Mouse (Mus musculus) kidney, adult 8-10 months (tissue): ENCODE data around the gene Senp5.

Source experiments
- DNase-seq, 2 experiments: peaks; one replicate each; pipeline ENCODE4 v3.0.0; 2022

Gene Senp5

DNA sequence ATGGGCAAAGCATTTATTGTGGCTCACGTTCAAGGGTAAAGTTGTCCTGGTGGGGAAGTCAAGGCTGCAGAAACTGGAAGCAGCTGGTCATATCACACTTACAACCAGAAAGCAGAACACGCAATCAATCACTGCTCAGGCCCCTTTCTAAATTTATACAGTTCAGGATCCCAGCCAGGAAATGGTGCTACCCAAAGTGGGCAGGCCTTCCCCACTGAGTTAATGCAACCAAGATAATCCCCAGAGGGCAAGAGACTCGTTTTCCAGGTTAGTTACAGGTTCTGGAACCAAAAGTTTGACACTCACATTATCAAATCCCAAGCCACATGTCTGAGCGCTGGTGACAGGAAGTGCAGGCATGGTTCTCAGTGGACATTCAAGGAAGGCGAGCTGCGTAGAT is 64.2 kb downstream of the Senp5 start:
- DNase-seq: no peak

DNA sequence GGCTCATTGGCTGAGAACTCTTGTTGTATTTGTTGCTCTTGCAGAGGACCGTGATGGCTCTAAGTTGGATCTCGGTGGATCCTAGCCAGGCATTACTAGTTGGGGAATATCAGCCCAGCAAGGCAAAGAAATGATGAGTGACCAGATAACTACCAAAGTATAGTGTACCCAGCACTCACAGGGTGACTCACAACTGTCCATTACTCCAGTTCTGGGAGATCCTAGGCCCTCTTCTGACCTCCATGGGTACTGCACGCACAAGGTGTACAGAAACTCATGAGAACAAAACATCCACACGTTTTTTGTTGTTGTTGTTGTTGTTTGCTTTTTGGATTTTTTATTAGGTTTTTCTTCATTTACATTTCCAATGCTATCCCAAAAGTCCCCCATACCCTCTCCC is 66.5 kb downstream of the Senp5 start:
- DNase-seq: no peak

DNA sequence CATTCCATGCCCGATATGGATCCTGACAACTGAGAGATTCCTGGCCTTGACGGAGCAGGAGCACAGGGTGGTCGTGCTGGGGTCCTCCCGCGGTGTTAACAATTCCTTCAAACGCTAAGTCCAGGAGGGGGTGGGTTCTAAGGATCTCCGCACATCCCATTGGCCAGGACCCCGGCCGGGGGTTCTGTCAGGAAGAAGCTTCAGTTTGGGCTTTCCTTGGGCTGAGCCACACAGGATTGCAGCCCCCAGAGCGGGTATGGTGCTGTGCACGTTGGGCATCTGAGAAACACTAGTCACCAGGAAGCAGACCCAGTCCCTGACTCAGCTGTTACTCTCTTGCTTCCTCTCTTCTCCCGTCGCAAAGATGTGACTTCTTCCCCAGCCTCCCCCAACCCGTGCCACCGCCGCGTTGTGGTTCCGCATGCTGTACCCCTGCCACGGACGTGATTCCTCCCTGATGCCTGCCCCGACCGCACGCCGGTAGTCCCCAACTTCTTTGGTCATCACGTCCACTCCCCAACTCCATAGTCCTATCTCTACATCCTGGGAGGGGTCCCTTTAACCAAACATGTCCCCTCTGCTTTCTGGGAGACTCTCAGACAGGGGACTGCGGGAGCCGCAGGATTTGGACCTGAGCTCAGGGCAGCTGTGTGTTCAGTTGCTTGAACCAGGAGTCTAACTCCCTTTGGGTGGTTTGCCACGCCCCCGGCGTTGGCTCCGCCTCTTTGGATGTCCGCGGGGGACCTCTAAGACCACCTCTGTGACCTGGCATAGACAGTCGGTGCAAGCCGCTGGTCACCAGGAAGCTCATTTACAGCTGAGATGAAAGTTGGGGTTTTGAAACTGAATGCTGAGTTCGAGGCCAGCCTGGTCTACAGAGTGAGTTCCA is 67.8 kb downstream of the Senp5 start:
- no peak for DNase-seq

DNA sequence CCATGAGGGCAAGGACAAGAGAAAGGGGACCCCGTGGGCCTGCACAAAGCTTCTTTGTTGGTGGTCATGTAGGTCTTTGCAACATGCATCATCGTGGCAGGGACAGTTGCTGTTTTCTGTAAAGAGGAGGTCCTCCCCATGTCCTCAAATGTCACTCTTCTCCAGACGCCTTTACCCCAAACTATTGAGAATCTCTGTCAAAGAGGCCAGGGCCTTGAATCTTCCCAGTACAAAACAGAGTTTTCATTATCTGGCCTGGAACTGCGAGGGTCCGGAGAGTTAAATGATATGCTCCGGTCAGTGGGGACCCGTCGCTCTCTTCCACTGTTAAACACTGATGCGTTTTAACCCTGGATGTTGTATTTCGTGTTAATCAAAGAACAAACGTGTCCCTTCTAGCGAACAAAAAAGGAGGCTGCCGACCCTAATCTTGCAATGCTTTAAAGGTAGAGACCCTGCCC is 68.5 kb downstream of the Senp5 start:
- DNase-seq: no peak

DNA sequence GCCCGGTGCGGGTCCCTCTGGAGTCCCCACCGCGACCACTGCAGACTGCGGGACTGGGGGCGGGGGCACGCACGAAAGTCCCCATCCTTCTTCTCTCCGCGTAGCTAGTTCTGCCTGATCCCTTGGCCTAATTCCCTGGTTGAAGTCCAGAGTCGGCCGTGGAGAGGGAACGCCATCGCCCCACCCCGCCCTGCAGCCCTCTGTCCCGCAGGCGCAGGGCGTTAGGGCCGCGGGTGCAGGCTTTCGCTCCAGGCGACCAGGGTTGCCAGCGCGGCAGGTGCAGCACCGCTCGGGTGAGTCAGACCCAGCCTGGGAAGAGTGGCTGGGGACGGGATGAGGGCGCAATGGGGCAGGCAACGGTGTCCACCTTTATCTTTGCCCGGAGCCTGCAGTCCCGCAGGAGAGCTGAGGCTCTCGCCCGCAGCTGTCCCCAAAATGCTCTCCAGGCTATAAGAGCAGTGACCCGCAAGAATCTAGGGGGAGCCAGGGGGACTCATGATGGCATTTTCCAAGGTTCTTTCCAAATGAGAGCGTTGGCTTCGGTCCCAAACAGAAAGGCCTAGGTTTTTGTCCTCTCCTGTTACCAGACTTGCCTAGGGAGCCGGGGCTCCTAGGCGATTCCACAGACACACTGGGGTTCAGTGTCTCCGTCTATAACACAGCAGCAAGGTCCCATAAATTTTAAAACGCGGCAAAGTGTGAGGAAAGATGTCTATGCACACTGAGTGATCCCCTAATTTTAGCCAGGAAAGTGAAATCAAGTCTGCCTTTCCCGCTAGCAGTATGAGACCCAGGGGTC is 69.1 kb downstream of the Senp5 start, which contains the start of gene Pigz:
TSS of gene Pigz (plus strand) at position 101 of the 799 bp plus-strand sequence.
- peak in 1 of 2 experiments; percentile 38 for DNase-seq

DNA sequence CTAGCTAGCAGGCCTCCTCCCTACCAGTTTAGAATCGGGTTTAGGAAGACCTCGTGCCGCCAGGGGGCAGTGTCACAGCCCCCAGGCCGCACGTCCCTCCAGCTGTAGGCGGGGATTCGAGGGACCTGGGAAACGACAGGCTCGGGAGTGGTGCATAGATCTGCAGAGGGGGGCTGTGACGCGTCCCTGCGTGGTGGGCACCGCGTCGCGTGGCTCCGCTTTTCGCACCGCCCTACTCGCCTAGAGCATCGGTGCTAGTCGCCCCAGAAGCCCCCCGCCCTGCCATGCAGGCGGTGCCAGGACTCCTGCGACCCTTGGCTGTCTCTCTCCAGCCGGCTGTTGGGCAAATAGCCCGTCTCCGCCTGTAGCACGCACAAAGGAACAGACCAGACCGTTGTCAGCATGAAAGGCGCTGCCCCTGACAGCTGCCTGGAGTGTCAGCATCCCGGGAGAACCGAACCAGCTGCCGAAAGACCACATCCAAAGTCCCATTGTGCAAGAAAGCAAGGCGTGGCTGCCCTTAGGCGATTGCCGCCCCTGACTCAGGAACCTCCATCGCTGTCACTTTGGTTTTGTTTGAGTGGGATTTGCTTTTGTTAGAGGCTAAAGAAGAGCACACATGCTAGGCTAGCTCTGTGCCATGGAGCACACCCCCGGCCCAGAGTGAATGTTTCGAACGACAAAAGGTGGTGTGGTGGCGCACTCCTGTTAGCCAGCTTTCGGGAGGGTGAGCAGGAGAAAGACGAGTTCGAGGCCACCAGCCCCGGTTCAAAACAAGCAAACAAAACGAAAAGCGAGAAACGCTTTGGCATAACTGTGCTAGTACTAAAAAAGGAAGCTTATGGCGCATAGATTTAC is 70.0 kb downstream of the Senp5 start:
- DNase-seq: peak; percentile 71 to 77

DNA sequence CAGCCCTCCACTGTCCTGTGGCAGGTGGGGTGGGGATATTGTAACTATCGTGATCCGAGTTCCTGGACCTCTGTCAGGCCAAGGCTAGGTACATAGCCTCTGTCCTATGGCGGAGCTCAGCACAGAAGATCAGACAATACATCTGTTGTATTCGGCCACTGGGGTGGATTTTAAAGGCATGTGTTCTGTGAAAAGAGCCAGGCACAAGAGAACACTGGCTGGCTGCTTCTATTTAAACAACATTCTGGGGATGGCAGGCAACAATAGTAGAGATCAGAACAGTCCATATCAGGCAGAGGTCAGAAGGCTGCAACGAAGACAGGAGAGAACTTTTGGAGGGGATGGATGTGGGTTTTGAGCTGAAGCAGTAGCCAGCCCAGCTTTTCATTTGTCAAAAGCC is 70.8 kb downstream of the Senp5 start:
- DNase-seq: no peak

DNA sequence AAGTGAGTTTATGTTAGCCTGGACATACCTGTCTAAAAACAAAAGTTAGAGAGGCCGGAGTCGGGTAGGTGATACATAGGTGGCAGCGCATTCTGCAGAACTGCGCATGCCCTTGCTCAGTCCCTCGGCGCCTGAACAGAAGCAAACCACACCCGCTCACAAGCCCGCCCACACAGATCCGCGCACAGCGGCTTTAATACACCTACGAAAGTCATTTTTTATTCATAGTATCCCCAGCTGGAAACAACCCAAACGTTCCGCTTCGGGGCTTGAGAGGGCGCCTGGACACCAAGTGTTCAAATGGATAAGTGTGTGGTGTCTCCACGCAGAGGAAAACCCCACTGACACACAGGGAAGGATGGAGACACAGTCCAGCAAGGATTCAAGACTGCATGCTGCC is 71.8 kb downstream of the Senp5 start:
- no peak for DNase-seq

DNA sequence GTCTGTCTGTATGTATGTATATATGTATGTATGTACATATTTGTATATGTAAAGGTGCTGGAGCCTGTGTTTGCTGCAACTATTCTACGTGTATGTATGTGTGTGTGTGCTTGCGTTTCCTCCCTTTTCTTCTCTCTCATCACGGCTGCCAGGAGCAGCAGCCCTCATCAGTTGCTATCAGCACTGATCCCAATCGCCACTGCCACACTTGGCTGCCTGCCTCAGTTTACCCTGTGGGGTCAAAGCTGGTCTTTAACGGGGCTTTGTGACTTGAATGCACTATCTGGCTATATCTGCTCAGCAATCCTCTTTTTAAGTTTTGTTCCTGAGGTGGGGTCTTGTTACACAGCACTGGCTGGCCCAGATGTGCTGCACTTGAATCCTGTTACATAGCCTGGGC is 75.7 kb downstream of the Senp5 start:
- no peak for DNase-seq

DNA sequence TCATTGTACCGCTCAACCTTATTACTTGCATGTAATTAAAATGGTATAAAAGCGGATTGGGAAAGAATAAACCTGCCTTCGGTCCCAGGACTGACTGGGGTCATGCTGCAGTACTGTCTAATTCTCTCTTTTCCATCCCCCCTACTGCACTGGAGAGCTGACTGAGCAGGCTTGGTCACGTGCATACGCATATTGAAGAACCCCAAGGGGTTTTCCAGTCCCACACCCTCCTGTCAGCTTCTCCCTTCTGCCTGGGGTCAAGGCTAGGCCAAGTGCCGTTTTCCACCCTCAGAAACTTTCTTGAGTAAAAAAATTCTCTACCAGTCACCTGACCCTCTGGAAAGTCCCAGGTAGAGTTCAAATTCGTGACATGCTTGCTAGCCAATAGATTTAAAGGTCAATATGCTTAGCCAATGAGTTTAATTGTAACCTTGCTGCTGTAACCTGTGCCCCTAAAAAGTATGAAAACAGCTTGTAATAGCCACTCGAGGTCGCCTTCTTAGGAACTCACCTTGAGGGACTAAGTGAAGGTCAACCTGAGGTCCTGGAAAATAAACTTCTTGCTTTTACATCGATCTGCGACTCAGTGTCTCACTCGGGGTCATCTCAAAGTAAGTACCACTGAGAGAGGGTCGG is 76.4 kb downstream of the Senp5 start:
- no peak for DNase-seq

DNA sequence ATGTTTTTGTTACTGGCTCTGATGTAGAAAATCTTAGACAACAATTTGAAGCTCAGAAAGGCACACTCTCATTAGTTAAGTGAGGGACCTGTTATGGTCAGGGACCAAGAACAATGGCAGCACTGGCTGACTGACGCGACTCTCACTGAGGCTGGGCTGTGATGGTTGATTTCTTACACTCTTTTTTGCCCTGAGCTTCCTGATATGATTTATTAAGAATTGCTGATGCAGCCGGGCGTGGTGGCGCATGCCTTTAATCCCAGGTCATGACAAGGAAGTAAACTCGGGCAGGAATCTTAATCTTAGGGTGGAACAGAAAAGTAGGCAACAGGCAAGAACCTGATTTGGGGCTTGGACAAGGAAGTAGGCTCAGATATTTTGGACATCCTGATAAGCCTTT is 77.0 kb downstream of the Senp5 start:
- no peak for DNase-seq

DNA sequence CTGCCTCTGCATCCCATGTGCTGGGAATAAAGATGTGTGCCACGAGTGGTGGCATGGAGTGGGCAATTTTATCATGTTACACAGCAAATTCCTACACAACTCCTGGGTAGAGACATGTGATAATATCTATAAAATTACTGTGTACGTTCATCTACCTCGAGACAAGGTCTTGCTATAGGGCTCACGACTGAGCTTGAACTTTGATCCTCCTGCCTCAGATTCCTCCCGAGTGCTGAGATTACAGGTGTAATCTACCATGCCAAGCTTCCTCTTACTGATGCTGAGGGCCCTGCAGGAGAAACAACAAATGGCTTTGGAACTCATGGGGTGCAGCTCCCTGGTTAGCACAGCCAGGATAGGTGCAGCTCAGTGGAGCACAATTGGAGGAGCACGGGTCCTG is 78.7 kb downstream of the Senp5 start:
- DNase-seq: no peak

DNA sequence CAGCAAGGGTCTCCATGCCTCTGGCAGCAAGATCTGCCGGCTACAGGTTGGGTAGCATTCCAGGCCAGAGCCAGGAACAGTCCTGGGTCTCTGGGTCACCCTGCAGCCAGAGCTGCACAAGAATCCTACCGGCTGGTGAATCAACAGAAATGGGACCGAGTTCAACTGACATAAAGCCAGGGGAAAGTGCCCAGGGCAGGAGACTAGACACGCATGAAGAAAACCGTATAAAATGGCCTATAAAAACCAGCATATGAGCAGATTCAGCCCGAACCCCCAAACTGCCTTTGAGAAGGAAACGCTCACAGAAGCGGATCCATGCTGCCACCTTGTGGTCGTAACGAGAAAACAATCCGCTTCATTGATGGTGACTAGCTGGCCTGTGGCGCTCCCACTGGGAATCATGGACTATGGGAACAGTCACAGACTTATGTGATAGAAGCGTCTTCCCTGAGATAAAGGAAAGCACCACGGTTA is 84.8 kb downstream of the Senp5 start:
- DNase-seq: peak; percentile 63 to 81

DNA sequence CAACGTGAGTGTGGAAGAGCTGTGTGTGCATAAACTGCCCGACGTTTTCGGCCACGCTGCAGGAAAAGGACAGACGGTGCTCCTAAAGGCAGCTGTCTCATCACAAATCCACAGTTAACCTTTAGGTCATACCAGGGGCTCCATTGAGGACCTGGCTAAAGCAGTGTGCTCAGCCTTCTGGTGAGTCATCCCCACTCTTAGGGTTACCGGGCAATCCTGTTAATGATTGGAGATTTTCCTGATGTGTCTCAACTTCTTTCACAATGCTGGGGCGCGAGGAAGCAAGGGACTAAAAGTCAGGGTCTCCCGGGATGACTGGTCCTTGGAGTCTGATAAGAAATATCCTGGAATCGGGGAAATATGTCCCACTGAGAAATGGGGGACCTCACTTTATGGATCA is 85.3 kb downstream of the Senp5 start:
- peak; percentile 26 to 40 for DNase-seq

DNA sequence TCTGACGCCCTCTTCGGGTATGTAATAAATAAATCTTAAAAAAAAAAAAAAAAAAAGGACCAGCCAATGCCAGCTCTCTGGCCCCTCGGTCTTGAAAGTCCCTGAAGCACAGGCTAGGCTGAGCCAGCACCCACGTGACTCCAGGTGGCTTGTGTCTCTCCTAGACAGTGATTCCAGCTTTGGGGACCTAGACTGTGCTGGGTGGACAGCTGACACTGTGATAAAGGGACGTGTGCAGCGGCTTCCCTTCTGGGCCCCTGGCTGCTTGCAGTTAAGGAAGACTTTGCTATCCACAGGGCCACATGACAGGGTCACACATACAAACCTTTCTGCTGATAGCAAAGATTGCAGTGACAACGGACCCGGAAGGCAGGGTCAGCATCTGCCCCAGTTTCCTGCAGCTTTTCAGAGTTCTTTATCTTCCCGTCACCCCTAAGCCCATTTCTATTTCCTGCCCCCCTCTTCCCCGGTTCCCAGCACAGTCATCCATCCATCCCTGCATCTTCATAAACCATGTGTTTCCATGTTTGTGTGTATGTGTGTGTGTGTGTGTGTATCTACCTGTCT is 92.7 kb downstream of the Senp5 start:
- DNase-seq: no peak
